Mouse (Mus musculus): Measurements from ENCODE around the gene Ephb4.

- TF ChIP-seq CTCF (IDR thresholded peaks at IDR 0.05; ENCODE audit: insufficient read depth, low read depth, low read length) (no peak), POLR2A (IDR thresholded peaks at IDR 0.05; ENCODE audit: insufficient read depth, low read depth, low read length) (no peak)
Measured at GRCm38 (mm10) chr5:137377176-137377575, 27.3 kb downstream of the Ephb4 start.

Data from olfactory bulb, adult 2 months (tissue).